ENCODE assay signal across 21 mouse cellular contexts in genomic region chr13:11903272-11903671, GRCm38 (mm10).
DNase-seq lines count a peak whose midpoint lies in the region; ATAC-seq and TF ChIP-seq lines count a peak whose summit lies in the region.
"Had no signal": no experiment of that assay in that cellular context is flagged by ENCODE, and none has a peak within 500 bp of the region (broad histone marks: within the 10 kb centered on the region; RNA-seq: fewer than 3 reads in every experiment).

No protein-coding gene starts in this region.

- no peak for DNase-seq in layer of hippocampus, adult 2 months (ENCODE audit: low spot score in 2 of 2)
- no peak for DNase-seq in layer of hippocampus, adult 8-10 months (ENCODE audit: low spot score in 2 of 2)
- no peak for DNase-seq in forebrain, embryonic 11.5 days (ENCODE audit: low spot score)
- peak; percentile 45 for DNase-seq in retina, embryonic 14.5 days (ENCODE audit: low spot score)
- no peak for DNase-seq in lung, adult 18-20 months
- DNase-seq in heart, postnatal 36 days, result no peak
- DNase-seq: adrenal gland, postnatal 10 days; cerebellum, adult 11 months; cerebellum, postnatal 10 days; kidney, postnatal 14 days; layer of hippocampus, adult 9-11 months; left cerebral cortex, postnatal 4 days; liver; lung, postnatal 10 days; midbrain, embryonic 14.5 days; right cerebral cortex, adult 18-20 months; thymus, postnatal 14 days had no signal

- no peak overlapping the region for H3K27ac ChIP-seq in layer of hippocampus, adult 2 months
- no peak overlapping the region for H3K27ac ChIP-seq in forebrain, embryonic 11.5 days (ENCODE audit: low read depth, low read length)
- no peak overlapping the region for H3K27ac ChIP-seq in forebrain, embryonic 15.5 days (replicated peaks)
- H3K27ac ChIP-seq: left cerebral cortex, adult 2 months had no signal

- no peaks in the 10 kb centered on the region for H3K36me3 ChIP-seq in forebrain, embryonic 11.5 days (ENCODE audit: control insufficient read depth, insufficient read depth, low read length)
- no peaks in the 10 kb centered on the region for H3K36me3 ChIP-seq in forebrain, embryonic 15.5 days

- ATAC-seq in forebrain, embryonic 11.5 days (replicated peaks; ENCODE audit: low FRiP score), result peak; percentile 58
- ATAC-seq in forebrain, embryonic 15.5 days (replicated peaks), result no peak
- ATAC-seq: inflammation-experienced regulatory T-cells, adult 6 months; Patski had no signal

- intact Hi-C loops in heart, postnatal 36 days (cut with DNase I), result no loop called here

- TF ChIP-seq CTCF in layer of hippocampus, adult 2 months (conservative IDR thresholded peaks at IDR 0.05), result no peak

- H3K9ac ChIP-seq in forebrain, embryonic 11.5 days (ENCODE audit: low read length), result no peak overlapping the region
- no peak overlapping the region for H3K9ac ChIP-seq in forebrain, embryonic 15.5 days (replicated peaks)

- peak overlapping the region; percentile 27; the same call in 1 of the 2 replicates for H3K4me3 ChIP-seq in layer of hippocampus, adult 2 months
- no peak overlapping the region for H3K4me3 ChIP-seq in forebrain, embryonic 11.5 days (ENCODE audit: low read depth, low read length)
- H3K4me3 ChIP-seq in forebrain, embryonic 15.5 days, result no peak overlapping the region
- H3K4me3 ChIP-seq: left cerebral cortex, adult 2 months had no signal

- 0 out of 2 replicates have a peak overlapping the region, but pooled peaks have one; percentile 18 for H3K4me2 ChIP-seq in forebrain, embryonic 11.5 days (ENCODE audit: low read depth, low read length, severe bottlenecking)
- peak overlapping the region; percentile 25 for H3K4me2 ChIP-seq in forebrain, embryonic 15.5 days (replicated peaks)

- H3K9me3 ChIP-seq in forebrain, embryonic 11.5 days (ENCODE audit: control insufficient read depth, low read length), result no peaks in the 10 kb centered on the region
- H3K9me3 ChIP-seq in forebrain, embryonic 15.5 days, result no peaks in the 10 kb centered on the region

- no peaks in the 10 kb centered on the region for H3K27me3 ChIP-seq in forebrain, embryonic 11.5 days (ENCODE audit: control insufficient read depth, insufficient read depth, low read length)
- H3K27me3 ChIP-seq in forebrain, embryonic 15.5 days, result no peaks in the 10 kb centered on the region

- H3K4me1 ChIP-seq in forebrain, embryonic 11.5 days (replicated peaks; ENCODE audit: control insufficient read depth, insufficient read depth, low read length), result peaks cover 6% of the 10 kb centered on the region; the same call in 1 of the 2 replicates
- H3K4me1 ChIP-seq in forebrain, embryonic 15.5 days, result peaks cover 8% of the 10 kb centered on the region

- WGBS in forebrain, embryonic 11.5 days, result 13% methylated on average over 9 of the region's 9 CpGs
- WGBS in forebrain, embryonic 15.5 days, result 6% methylated on average over 9 of the region's 9 CpGs
